Mouse (Mus musculus): ENCODE measurements around the gene Ntm. TPM values are rescaled to one million over a fixed set of nuclear protein-coding genes. Genes with fewer than 3 reads are reported as not detected.
A peak's percentile ranks its signal among the peaks of the same experiment; 100 is the strongest.

Gene Ntm
- polyA plus RNA-seq, 1 experiment: 5.4 TPM

- TF ChIP-seq POLR2A (IDR thresholded peaks at IDR 0.05; ENCODE audit: control insufficient read depth, low read depth, low read length) (no peak), CTCF (IDR thresholded peaks at IDR 0.05; ENCODE audit: control insufficient read depth, insufficient read depth, insufficient replicate concordance, low read depth, low read length) (no peak)
- no peak overlapping the region for H3K27ac ChIP-seq (ENCODE audit: control insufficient read depth, insufficient read depth, low read depth, low read length)
- H3K4me1 ChIP-seq (ENCODE audit: control insufficient read depth, insufficient read depth, low read length): no peaks in the 10 kb centered on the region
Measured at GRCm38 (mm10) chr9:29610867-29611266, 352.1 kb downstream of the Ntm start.

GRCm38 (mm10) chr9:29597665-29598064 is 365.3 kb downstream of the Ntm start:
- no peaks in the 10 kb centered on the region for H3K27me3 ChIP-seq (ENCODE audit: control insufficient read depth, insufficient read depth, low read length)
- H3K27ac ChIP-seq (ENCODE audit: control insufficient read depth, insufficient read depth, low read depth, low read length): no peak overlapping the region
- no peak overlapping the region for H3K4me3 ChIP-seq (ENCODE audit: control insufficient read depth, low read depth, low read length)
- no peaks in the 10 kb centered on the region for H3K4me1 ChIP-seq (ENCODE audit: control insufficient read depth, insufficient read depth, low read length)
- H3K36me3 ChIP-seq (ENCODE audit: control insufficient read depth, insufficient read depth, low read length): no peaks in the 10 kb centered on the region
- TF ChIP-seq POLR2A (IDR thresholded peaks at IDR 0.05; ENCODE audit: control insufficient read depth, low read depth, low read length) (no peak), CTCF (IDR thresholded peaks at IDR 0.05; ENCODE audit: control insufficient read depth, insufficient read depth, insufficient replicate concordance, low read depth, low read length) (no peak)

More at GRCm38 (mm10) chr9:29610867-29611266, 352.1 kb downstream of the Ntm start:
- Histone ChIP-seq H3K4me3 (ENCODE audit: control insufficient read depth, low read depth, low read length) (no peak overlapping the region), H3K27me3 (ENCODE audit: control insufficient read depth, insufficient read depth, low read length) (no peaks in the 10 kb centered on the region), H3K36me3 (ENCODE audit: control insufficient read depth, insufficient read depth, low read length) (no peaks in the 10 kb centered on the region)

- Histone ChIP-seq H3K27ac (ENCODE audit: control insufficient read depth, insufficient read depth, low read depth, low read length) (no peak overlapping the region), H3K36me3 (ENCODE audit: control insufficient read depth, insufficient read depth, low read length) (no peaks in the 10 kb centered on the region), H3K27me3 (ENCODE audit: control insufficient read depth, insufficient read depth, low read length) (no peaks in the 10 kb centered on the region), H3K4me3 (ENCODE audit: control insufficient read depth, low read depth, low read length) (no peak overlapping the region), H3K4me1 (ENCODE audit: control insufficient read depth, insufficient read depth, low read length) (no peaks in the 10 kb centered on the region)
- no peak for TF ChIP-seq POLR2A (IDR thresholded peaks at IDR 0.05; ENCODE audit: control insufficient read depth, low read depth, low read length)
- TF ChIP-seq CTCF (IDR thresholded peaks at IDR 0.05; ENCODE audit: control insufficient read depth, insufficient read depth, insufficient replicate concordance, low read depth, low read length): no peak
Measured at GRCm38 (mm10) chr9:29595321-29595720, 367.6 kb downstream of the Ntm start.

GRCm38 (mm10) chr9:29594537-29595294 is 368.2 kb downstream of the Ntm start:
- no peak overlapping the region for H3K27ac ChIP-seq (ENCODE audit: control insufficient read depth, insufficient read depth, low read depth, low read length)
- TF ChIP-seq CTCF (IDR thresholded peaks at IDR 0.05; ENCODE audit: control insufficient read depth, insufficient read depth, insufficient replicate concordance, low read depth, low read length) (no peak), POLR2A (IDR thresholded peaks at IDR 0.05; ENCODE audit: control insufficient read depth, low read depth, low read length) (no peak)

GRCm38 (mm10) chr9:29587376-29587775 is 375.6 kb downstream of the Ntm start:
- no peaks in the 10 kb centered on the region for H3K4me1 ChIP-seq (ENCODE audit: control insufficient read depth, insufficient read depth, low read length)
- H3K27ac ChIP-seq (ENCODE audit: control insufficient read depth, insufficient read depth, low read depth, low read length): no peak overlapping the region
- H3K4me3 ChIP-seq (ENCODE audit: control insufficient read depth, low read depth, low read length): no peak overlapping the region
- TF ChIP-seq POLR2A (IDR thresholded peaks at IDR 0.05; ENCODE audit: control insufficient read depth, low read depth, low read length) (no peak), CTCF (IDR thresholded peaks at IDR 0.05; ENCODE audit: control insufficient read depth, insufficient read depth, insufficient replicate concordance, low read depth, low read length) (no peak)
- H3K27me3 ChIP-seq (ENCODE audit: control insufficient read depth, insufficient read depth, low read length): no peaks in the 10 kb centered on the region
- no peaks in the 10 kb centered on the region for H3K36me3 ChIP-seq (ENCODE audit: control insufficient read depth, insufficient read depth, low read length)

More at GRCm38 (mm10) chr9:29594537-29595294, 368.2 kb downstream of the Ntm start:
- H3K4me1 ChIP-seq (ENCODE audit: control insufficient read depth, insufficient read depth, low read length): no peaks in the 10 kb centered on the region
- H3K36me3 ChIP-seq (ENCODE audit: control insufficient read depth, insufficient read depth, low read length): no peaks in the 10 kb centered on the region
- H3K27me3 ChIP-seq (ENCODE audit: control insufficient read depth, insufficient read depth, low read length): no peaks in the 10 kb centered on the region
- H3K4me3 ChIP-seq (ENCODE audit: control insufficient read depth, low read depth, low read length): no peak overlapping the region

- TF ChIP-seq POLR2A (IDR thresholded peaks at IDR 0.05; ENCODE audit: control insufficient read depth, low read depth, low read length): no peak
- no peak for TF ChIP-seq CTCF (IDR thresholded peaks at IDR 0.05; ENCODE audit: control insufficient read depth, insufficient read depth, insufficient replicate concordance, low read depth, low read length)
- Histone ChIP-seq H3K4me1 (ENCODE audit: control insufficient read depth, insufficient read depth, low read length) (no peaks in the 10 kb centered on the region), H3K27ac (ENCODE audit: control insufficient read depth, insufficient read depth, low read depth, low read length) (no peak overlapping the region), H3K27me3 (ENCODE audit: control insufficient read depth, insufficient read depth, low read length) (no peaks in the 10 kb centered on the region), H3K4me3 (ENCODE audit: control insufficient read depth, low read depth, low read length) (no peak overlapping the region), H3K36me3 (ENCODE audit: control insufficient read depth, insufficient read depth, low read length) (no peaks in the 10 kb centered on the region)
Measured at GRCm38 (mm10) chr9:29586381-29586770, 376.6 kb downstream of the Ntm start.

- H3K36me3 ChIP-seq (ENCODE audit: control insufficient read depth, insufficient read depth, low read length): no peaks in the 10 kb centered on the region
- no peak overlapping the region for H3K27ac ChIP-seq (ENCODE audit: control insufficient read depth, insufficient read depth, low read depth, low read length)
- no peaks in the 10 kb centered on the region for H3K27me3 ChIP-seq (ENCODE audit: control insufficient read depth, insufficient read depth, low read length)
- peak; percentile 48; the same call in 1 of the 2 replicates for TF ChIP-seq CTCF (IDR thresholded peaks at IDR 0.05; ENCODE audit: control insufficient read depth, insufficient read depth, insufficient replicate concordance, low read depth, low read length)
- TF ChIP-seq POLR2A (IDR thresholded peaks at IDR 0.05; ENCODE audit: control insufficient read depth, low read depth, low read length): no peak
- no peaks in the 10 kb centered on the region for H3K4me1 ChIP-seq (ENCODE audit: control insufficient read depth, insufficient read depth, low read length)
- H3K4me3 ChIP-seq (ENCODE audit: control insufficient read depth, low read depth, low read length): no peak overlapping the region
Measured at GRCm38 (mm10) chr9:29585746-29586380, 377.1 kb downstream of the Ntm start.
